Mouse (Mus musculus) testis, adult 2 months (tissue): Measurements from ENCODE around the gene Psme3.
"Not testable (repeated sequence)": the region's sequence is repeated elsewhere in the genome, so short reads cannot be mapped to it uniquely, and the experiment has no call there.

Experiments
- CTCF ChIP-seq: fragments of 200-500 bp; IDR thresholded peaks from 2 replicates; pipeline ENCODE4 v1.5.1; 2012; ENCODE audit warnings: low read depth, mild to moderate bottlenecking, inconsistent platforms, low read length, moderate library complexity; ENCODE audit not compliant: control insufficient read depth, insufficient read depth, insufficient replicate concordance
- POLR2A ChIP-seq: fragments of 200-500 bp; IDR thresholded peaks from 2 replicates; pipeline ENCODE4 v1.6.1; 2012; ENCODE audit warnings: low read depth, mild to moderate bottlenecking, inconsistent platforms, low read length, moderate library complexity; ENCODE audit not compliant: control insufficient read depth

DNA sequence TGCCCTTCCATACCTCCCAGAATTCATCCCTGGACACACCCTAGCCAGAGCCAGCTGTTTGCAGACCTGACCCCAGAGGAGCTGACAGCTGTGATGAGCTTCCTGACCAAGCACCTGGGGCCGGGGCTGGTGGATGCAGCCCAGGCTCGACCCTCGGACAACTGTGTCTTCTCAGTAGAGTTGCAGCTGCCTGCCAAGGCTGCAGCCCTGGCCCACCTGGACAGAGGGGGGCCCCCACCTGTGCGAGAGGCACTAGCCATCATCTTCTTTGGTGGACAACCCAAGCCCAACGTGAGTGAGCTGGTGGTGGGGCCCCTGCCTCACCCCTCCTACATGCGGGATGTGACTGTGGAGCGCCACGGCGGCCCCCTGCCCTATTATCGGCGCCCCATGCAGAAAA lies 9.2 kb downstream of the Psme3 start:
- not testable (repeated sequence) for TF ChIP-seq CTCF, POLR2A
